Mouse (Mus musculus) kidney, postnatal 0 days (tissue): ENCODE results near the gene Acer3. TPM values are rescaled to one million over a fixed set of nuclear protein-coding genes. Genes with fewer than 3 reads are reported as not detected.

Experiments
- ATAC-seq: fragments of 200-750 bp; cut with Nextera tagmentation; replicated peaks from 2 replicates; pipeline ENCODE4 v1.8.0; 2017; ENCODE audit warnings: low read depth, moderate number of reproducible peaks, moderate TSS enrichment, moderate library complexity; ENCODE audit not compliant: low FRiP score
- DNase-seq: peaks from one replicate; pipeline ENCODE4 v3.0.0-alpha.2; 2016; ENCODE audit warnings: low spot score
- H3K27ac ChIP-seq: fragments of 300-500 bp; sonication (generic); 2 replicates; pipeline ENCODE4 v1.5.1; 2014; ENCODE audit warnings: mild to moderate bottlenecking
- H3K27me3 ChIP-seq: fragments of 300-500 bp; sonication (generic); 2 replicates; pipeline ENCODE4 v1.6.1; 2014; ENCODE audit warnings: low read length, mixed read lengths; ENCODE audit not compliant: insufficient read depth
- H3K36me3 ChIP-seq: fragments of 300-500 bp; sonication (generic); 2 replicates; pipeline ENCODE4 v1.6.1; 2014; ENCODE audit warnings: low read length, mixed read lengths; ENCODE audit not compliant: insufficient read depth
- H3K4me1 ChIP-seq: fragments of 300-500 bp; sonication (generic); replicated peaks from 2 replicates; pipeline ENCODE4 v1.6.1; 2014; ENCODE audit warnings: antibody characterized with exemption, low read length, mixed read lengths; ENCODE audit not compliant: insufficient read depth
- H3K4me2 ChIP-seq: fragments of 300-500 bp; sonication (generic); 2 replicates; pipeline ENCODE4 v1.6.1; 2014; ENCODE audit warnings: mild to moderate bottlenecking, low read length, moderate library complexity, mixed read lengths
- H3K4me3 ChIP-seq: fragments of 300-500 bp; sonication (generic); replicated peaks from 2 replicates; pipeline ENCODE4 v1.5.1; 2014; ENCODE audit warnings: low read depth, low read length
- H3K9ac ChIP-seq: fragments of 300-500 bp; sonication (generic); 2 replicates; pipeline ENCODE4 v1.6.1; 2014; ENCODE audit warnings: low read depth, low read length
- H3K9me3 ChIP-seq: fragments of 300-500 bp; sonication (generic); replicated peaks from 2 replicates; pipeline ENCODE4 v1.6.1; 2016; ENCODE audit warnings: low read length, inconsistent platforms, mixed read lengths
- CTCF ChIP-seq: IDR thresholded peaks from 2 replicates; pipeline ENCODE4 v1.5.1; 2016; ENCODE audit warnings: antibody characterized with exemption, low read depth, mild to moderate bottlenecking, moderate library complexity
- WGBS: fragments of 180-500 bp; shearing (Covaris S2); extraction: QIAGEN DNeasy Blood & Tissue Kit; methylation state at CpG from one replicate; pipeline ENCODE4 v1.1.7; 2014; 5-methylcytosine and 5-hydroxymethylcytosine counted together
- polyA plus RNA-seq: library from polyadenylated mRNA; unstranded; fragments of >200 nt; fragmentation: Nextera tagmentation; extraction: Ambion mirVana; gene quantifications from 2 replicates; pipeline ENCODE4 v1.2.1, GENCODE M21; 2015

The Acer3 gene
- polyA plus RNA-seq, 1 experiment from 2014 or later, result 22.1 TPM

- DNase-seq (no peak), ATAC-seq (no peak)
- Histone ChIP-seq H3K4me1 (peaks cover 26% of the 10 kb centered on the region; the same call in 1 of the 2 replicates), H3K9ac (no peak overlapping the region), H3K27me3 (no peaks in the 10 kb centered on the region), H3K4me3 (no peak overlapping the region), H3K27ac (no peak overlapping the region), H3K36me3 (no peaks in the 10 kb centered on the region), H3K4me2 (no peak overlapping the region), H3K9me3 (no peaks in the 10 kb centered on the region)
- no peak for TF ChIP-seq CTCF
- WGBS, result 79% methylated on average over 1 of the region's 1 CpGs
Measured at GRCm38 (mm10) chr7:98358016-98358415, 37.0 kb upstream of the Acer3 start.

GRCm38 (mm10) chr7:98357324-98357723 is 36.3 kb upstream of the Acer3 start:
- Histone ChIP-seq H3K4me2 (no peak overlapping the region), H3K9me3 (no peaks in the 10 kb centered on the region), H3K4me1 (peaks cover 26% of the 10 kb centered on the region; the same call in 1 of the 2 replicates), H3K27ac (no peak overlapping the region), H3K4me3 (no peak overlapping the region), H3K27me3 (no peaks in the 10 kb centered on the region), H3K36me3 (0 out of 2 replicates have a peak, but pooled peaks cover 1% of the 10 kb centered on the region), H3K9ac (no peak overlapping the region)
- TF ChIP-seq CTCF, result no peak
- ATAC-seq (no peak), DNase-seq (no peak)
- WGBS, result 73% methylated on average over 5 of the region's 5 CpGs

GRCm38 (mm10) chr7:98354921-98355310 is 33.9 kb upstream of the Acer3 start:
- no peak overlapping the region for H3K4me2 ChIP-seq
- 0 out of 2 replicates have a peak, but pooled peaks cover 8% of the 10 kb centered on the region for H3K36me3 ChIP-seq
- TF ChIP-seq CTCF, result no peak
- no peaks in the 10 kb centered on the region for H3K27me3 ChIP-seq
- ATAC-seq, result peak; percentile 69; the same call in 1 of the 2 replicates
- no peak overlapping the region for H3K27ac ChIP-seq
- 46% methylated on average over 4 of the region's 4 CpGs for WGBS
- no peaks in the 10 kb centered on the region for H3K9me3 ChIP-seq
- H3K9ac ChIP-seq, result no peak overlapping the region
- DNase-seq, result no peak
- H3K4me1 ChIP-seq, result peaks cover 20% of the 10 kb centered on the region; the same call in 1 of the 2 replicates
- H3K4me3 ChIP-seq, result no peak overlapping the region

DNA sequence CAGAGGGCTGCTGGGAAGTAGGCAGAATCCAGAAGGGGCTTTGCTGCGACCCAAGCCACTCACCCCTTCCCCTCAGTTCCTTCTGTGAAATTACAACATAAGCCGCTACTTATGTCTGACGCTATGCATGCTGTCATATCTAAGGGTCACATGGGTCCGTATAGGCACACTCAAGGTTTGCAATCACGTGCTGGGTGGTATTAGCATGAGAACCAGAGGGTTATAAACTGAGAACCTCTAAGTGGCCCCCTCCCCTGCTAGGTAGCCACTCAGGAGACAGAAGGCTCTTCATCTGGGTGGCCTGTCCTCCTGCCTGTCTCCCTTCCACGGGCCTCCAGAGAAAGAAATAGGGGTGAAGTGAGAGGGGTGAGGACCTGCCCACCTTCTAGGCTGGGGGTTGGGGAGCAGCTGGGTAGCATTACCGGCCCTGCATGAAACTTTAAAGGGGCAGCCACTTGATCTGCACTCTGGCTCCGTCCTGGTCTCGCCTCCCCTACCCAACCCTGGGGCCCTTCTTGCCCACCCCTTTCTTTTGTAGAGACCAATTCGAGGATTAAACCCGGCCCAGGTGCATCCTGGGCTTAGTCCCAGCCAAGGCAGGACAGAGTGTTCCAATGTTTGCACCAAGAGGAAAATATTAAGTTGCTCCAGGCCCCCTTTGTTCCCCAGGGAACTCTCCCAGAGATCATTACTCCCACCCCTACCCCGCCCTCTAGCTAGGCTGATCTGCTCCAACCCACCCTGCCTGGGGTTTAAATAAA is 33.3 kb upstream of the Acer3 start:
- ATAC-seq, result no peak; the same call in 1 of the 2 replicates
- peaks cover 14% of the 10 kb centered on the region; the same call in 1 of the 2 replicates for H3K4me1 ChIP-seq
- DNase-seq, result no peak
- H3K9me3 ChIP-seq, result no peaks in the 10 kb centered on the region
- H3K27me3 ChIP-seq, result no peaks in the 10 kb centered on the region
- peak overlapping the region; percentile 3; the same call in 1 of the 2 replicates for H3K9ac ChIP-seq
- H3K4me3 ChIP-seq, result no peak overlapping the region
- H3K27ac ChIP-seq, result no peak overlapping the region
- TF ChIP-seq CTCF, result no peak
- H3K36me3 ChIP-seq, result 0 out of 2 replicates have a peak, but pooled peaks cover 8% of the 10 kb centered on the region
- H3K4me2 ChIP-seq, result no peak overlapping the region
- WGBS, result 34% methylated on average over 12 of the region's 12 CpGs

GRCm38 (mm10) chr7:98353616-98354015 is 32.6 kb upstream of the Acer3 start:
- TF ChIP-seq CTCF, result no peak
- no peak overlapping the region for H3K27ac ChIP-seq
- ATAC-seq, result no peak
- H3K27me3 ChIP-seq, result no peaks in the 10 kb centered on the region
- DNase-seq, result no peak
- 0 out of 2 replicates have a peak, but pooled peaks cover 8% of the 10 kb centered on the region for H3K36me3 ChIP-seq
- no peaks in the 10 kb centered on the region for H3K9me3 ChIP-seq
- H3K4me3 ChIP-seq, result no peak overlapping the region
- peaks cover 12% of the 10 kb centered on the region; the same call in 1 of the 2 replicates for H3K4me1 ChIP-seq
- WGBS, result 82% methylated on average over 5 of the region's 5 CpGs
- no peak overlapping the region for H3K9ac ChIP-seq
- H3K4me2 ChIP-seq, result no peak overlapping the region

- DNase-seq (no peak), ATAC-seq (no peak)
- 91% methylated on average over 3 of the region's 3 CpGs for WGBS
- H3K27me3 ChIP-seq, result no peaks in the 10 kb centered on the region
- H3K4me1 ChIP-seq, result peaks cover 12% of the 10 kb centered on the region; the same call in 1 of the 2 replicates
- H3K27ac ChIP-seq, result no peak overlapping the region
- no peak overlapping the region for H3K4me3 ChIP-seq
- H3K36me3 ChIP-seq, result 0 out of 2 replicates have a peak, but pooled peaks cover 8% of the 10 kb centered on the region
- H3K4me2 ChIP-seq, result no peak overlapping the region
- TF ChIP-seq CTCF, result no peak
- no peaks in the 10 kb centered on the region for H3K9me3 ChIP-seq
- H3K9ac ChIP-seq, result no peak overlapping the region
Measured at GRCm38 (mm10) chr7:98351523-98351922, 30.5 kb upstream of the Acer3 start.
